Mouse (Mus musculus): ENCODE data around the gene Cenpv. TPM values are rescaled to one million over a fixed set of nuclear protein-coding genes. Genes with fewer than 3 reads are reported as not detected.
A peak's percentile ranks its signal among the peaks of the same experiment; 100 is the strongest.

Gene Cenpv
- polyA plus RNA-seq, 1 experiment = 46.7 TPM

GRCm38 (mm10) chr11:62574703-62575085 is 35.6 kb upstream of the Cenpv start:
- TF ChIP-seq POLR2A (IDR thresholded peaks at IDR 0.05; ENCODE audit: borderline replicate concordance, insufficient read depth, low read length) = no peak
- no peak for TF ChIP-seq CTCF (IDR thresholded peaks at IDR 0.05; ENCODE audit: borderline replicate concordance, insufficient read depth, low read depth, low read length)
- WGBS = 82% methylated on average over 4 of the region's 4 CpGs
- H3K27ac ChIP-seq (ENCODE audit: insufficient read depth, low read length) = no peak overlapping the region
- H3K4me1 ChIP-seq (ENCODE audit: control insufficient read depth, insufficient read depth, low read length) = no peaks in the 10 kb centered on the region
- H3K4me3 ChIP-seq (replicated peaks; ENCODE audit: insufficient read depth, low read depth, low read length) = no peak overlapping the region
- H3K27me3 ChIP-seq (ENCODE audit: control insufficient read depth, insufficient read depth, low read length) = no peaks in the 10 kb centered on the region
- no peak for DNase-seq

DNA sequence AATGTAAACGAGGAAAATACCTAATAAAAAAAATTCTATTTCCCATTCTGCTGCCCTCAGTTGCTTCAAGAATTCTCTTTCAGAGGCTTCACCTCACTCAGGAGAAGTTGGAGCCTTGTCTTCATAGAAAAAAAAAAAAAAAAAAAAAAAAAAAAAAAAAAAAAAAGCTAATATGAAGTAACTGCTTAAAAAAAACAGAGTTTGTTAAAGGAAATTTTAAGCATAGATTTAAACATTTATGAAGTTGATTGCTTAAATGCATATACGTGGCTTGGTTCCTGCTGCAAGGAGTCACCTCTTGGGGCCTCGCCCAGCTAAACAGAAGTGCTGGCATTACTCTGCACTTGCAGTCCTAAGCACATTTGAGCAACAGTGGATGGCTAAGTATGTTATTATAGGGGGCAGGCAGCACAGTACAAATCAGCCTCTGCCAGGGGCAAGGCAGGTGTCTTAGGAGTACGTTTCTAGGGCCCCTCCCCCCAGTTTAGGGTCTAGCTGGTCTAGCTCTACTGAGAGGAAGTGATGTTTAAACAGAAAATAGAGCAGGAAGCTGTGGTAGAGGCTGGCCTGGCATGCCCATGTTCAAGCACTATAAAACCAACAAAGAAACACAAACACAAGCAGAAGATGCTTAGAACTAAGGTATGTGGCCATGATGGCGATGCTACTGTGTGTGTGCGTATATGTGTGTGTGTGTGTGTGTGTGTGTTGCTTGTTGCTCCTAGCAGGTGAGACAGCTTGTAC is 35.1 kb upstream of the Cenpv start, which contains the start of gene Trpv2:
Gene Trpv2 (plus strand): TSS at position 528 of the 744 bp plus-strand sequence.
- WGBS = 84% methylated on average over 6 of the region's 6 CpGs

DNA sequence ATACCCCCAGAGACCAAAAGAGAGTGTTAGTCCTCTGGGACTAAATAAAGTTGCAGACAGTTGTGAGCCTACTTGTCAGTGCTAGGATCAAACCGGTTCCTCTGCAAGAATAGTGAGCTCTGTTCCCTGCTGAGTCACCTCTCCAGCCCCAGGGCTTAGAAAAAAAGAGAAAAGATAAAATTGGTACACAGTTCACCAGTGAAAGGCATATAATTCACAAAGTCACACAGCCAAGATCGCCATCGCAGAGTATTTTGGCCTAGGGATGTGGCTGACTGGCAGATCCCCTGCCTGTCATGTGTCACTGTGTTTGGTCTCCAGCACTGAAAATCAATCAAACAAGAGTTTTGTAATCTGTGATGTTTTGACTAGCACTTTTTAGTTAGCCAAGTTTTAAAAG is 29.2 kb upstream of the Cenpv start:
- no peak overlapping the region for H3K4me3 ChIP-seq (replicated peaks; ENCODE audit: insufficient read depth, low read depth, low read length)
- H3K27ac ChIP-seq (ENCODE audit: insufficient read depth, low read length) = no peak overlapping the region
- H3K4me1 ChIP-seq (ENCODE audit: control insufficient read depth, insufficient read depth, low read length) = no peaks in the 10 kb centered on the region
- TF ChIP-seq POLR2A (IDR thresholded peaks at IDR 0.05; ENCODE audit: borderline replicate concordance, insufficient read depth, low read length) (no peak), CTCF (IDR thresholded peaks at IDR 0.05; ENCODE audit: borderline replicate concordance, insufficient read depth, low read depth, low read length) (no peak)
- DNase-seq = no peak
- 71% methylated on average over 3 of the region's 3 CpGs for WGBS
- H3K27me3 ChIP-seq (ENCODE audit: control insufficient read depth, insufficient read depth, low read length) = no peaks in the 10 kb centered on the region; the same call in 1 of the 2 replicates

More for the DNA sequence above, 35.1 kb upstream of the Cenpv start, which contains the start of gene Trpv2:
- TF ChIP-seq POLR2A (IDR thresholded peaks at IDR 0.05; ENCODE audit: borderline replicate concordance, insufficient read depth, low read length) (no peak), CTCF (IDR thresholded peaks at IDR 0.05; ENCODE audit: borderline replicate concordance, insufficient read depth, low read depth, low read length) (no peak)
- Histone ChIP-seq H3K27ac (ENCODE audit: insufficient read depth, low read length) (no peak within 1 kb of the TSS), H3K27me3 (ENCODE audit: control insufficient read depth, insufficient read depth, low read length) (no peaks in the 10 kb centered on the region), H3K4me3 (replicated peaks; ENCODE audit: insufficient read depth, low read depth, low read length) (peak within 1 kb of the TSS; percentile 64), H3K4me1 (ENCODE audit: control insufficient read depth, insufficient read depth, low read length) (no peaks in the 10 kb centered on the region)
- DNase-seq = no peak

DNA sequence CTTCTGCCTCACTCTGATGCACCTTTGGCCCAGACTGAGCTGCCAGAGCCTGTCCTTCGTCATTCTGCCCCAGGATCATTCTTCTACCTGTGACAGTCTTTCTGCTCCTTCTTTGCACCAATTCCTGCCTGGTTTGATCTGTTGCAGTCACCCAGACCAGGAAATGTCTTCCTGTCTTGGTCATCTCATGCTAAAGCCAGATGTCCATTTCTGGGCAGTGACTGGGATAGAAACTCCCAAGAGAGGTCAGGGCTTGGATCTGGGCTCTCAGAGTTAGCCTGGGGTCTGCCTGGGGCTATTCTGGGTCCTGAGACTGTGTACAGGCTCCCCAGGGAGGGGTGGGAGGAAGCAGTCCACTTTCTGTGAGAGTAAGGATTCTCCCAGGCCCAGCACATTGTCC is 27.1 kb upstream of the Cenpv start:
- Histone ChIP-seq H3K4me1 (ENCODE audit: control insufficient read depth, insufficient read depth, low read length) (no peaks in the 10 kb centered on the region), H3K4me3 (replicated peaks; ENCODE audit: insufficient read depth, low read depth, low read length) (no peak overlapping the region), H3K27me3 (ENCODE audit: control insufficient read depth, insufficient read depth, low read length) (no peaks in the 10 kb centered on the region; the same call in 1 of the 2 replicates), H3K27ac (ENCODE audit: insufficient read depth, low read length) (no peak overlapping the region)
- WGBS = 65% methylated on average over 1 of the region's 1 CpGs
- TF ChIP-seq CTCF (IDR thresholded peaks at IDR 0.05; ENCODE audit: borderline replicate concordance, insufficient read depth, low read depth, low read length) = no peak
- TF ChIP-seq POLR2A (IDR thresholded peaks at IDR 0.05; ENCODE audit: borderline replicate concordance, insufficient read depth, low read length) = no peak
- no peak for DNase-seq

DNA sequence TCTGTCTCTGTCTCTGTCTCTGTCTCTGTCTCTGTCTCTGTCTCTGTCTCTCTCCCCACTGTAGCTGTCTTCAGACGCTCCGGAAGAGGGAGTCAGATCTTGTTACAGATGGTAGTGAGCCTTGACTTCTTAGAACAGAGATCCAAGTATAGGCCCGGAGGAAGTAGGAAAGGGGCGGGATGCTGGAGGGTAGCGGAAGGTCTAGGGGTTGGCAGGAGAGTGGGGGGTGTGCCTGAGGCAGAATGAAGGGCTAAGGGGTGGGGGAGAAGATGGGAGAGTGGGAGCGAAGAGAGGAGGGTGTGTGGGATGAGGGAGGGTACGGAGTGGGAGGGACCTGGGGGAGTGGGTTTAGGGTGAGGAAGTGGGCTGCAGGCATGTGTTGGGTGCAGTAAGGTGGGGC is 26.7 kb upstream of the Cenpv start:
- DNase-seq = no peak
- H3K4me1 ChIP-seq (ENCODE audit: control insufficient read depth, insufficient read depth, low read length) = no peaks in the 10 kb centered on the region
- no peak overlapping the region for H3K27ac ChIP-seq (ENCODE audit: insufficient read depth, low read length)
- WGBS = 66% methylated on average over 7 of the region's 7 CpGs
- no peaks in the 10 kb centered on the region; the same call in 1 of the 2 replicates for H3K27me3 ChIP-seq (ENCODE audit: control insufficient read depth, insufficient read depth, low read length)
- TF ChIP-seq CTCF (IDR thresholded peaks at IDR 0.05; ENCODE audit: borderline replicate concordance, insufficient read depth, low read depth, low read length) (no peak), POLR2A (IDR thresholded peaks at IDR 0.05; ENCODE audit: borderline replicate concordance, insufficient read depth, low read length) (no peak)
- no peak overlapping the region for H3K4me3 ChIP-seq (replicated peaks; ENCODE audit: insufficient read depth, low read depth, low read length)

DNA sequence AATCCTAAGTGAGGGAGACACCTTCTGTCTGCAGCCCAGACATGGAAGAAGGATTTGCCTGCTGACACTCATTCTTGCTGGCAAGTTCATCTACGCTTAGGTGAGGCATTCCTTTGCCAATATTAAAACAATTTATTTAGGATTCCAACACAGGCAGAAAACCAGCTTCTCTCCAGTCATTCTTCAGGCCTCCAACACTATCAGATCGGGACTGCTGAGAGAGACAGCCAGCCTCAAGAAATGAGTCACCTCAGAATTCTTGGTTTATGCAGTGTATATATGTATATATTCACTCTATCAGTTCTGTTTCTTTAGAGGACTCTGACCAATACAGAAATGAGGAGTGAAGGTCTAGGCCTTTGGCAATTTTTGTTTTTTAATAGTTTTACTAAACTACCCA is 24.5 kb upstream of the Cenpv start:
- no peak overlapping the region for H3K4me3 ChIP-seq (replicated peaks; ENCODE audit: insufficient read depth, low read depth, low read length)
- no peaks in the 10 kb centered on the region for H3K4me1 ChIP-seq (ENCODE audit: control insufficient read depth, insufficient read depth, low read length)
- TF ChIP-seq CTCF (IDR thresholded peaks at IDR 0.05; ENCODE audit: borderline replicate concordance, insufficient read depth, low read depth, low read length) = no peak
- no peak for TF ChIP-seq POLR2A (IDR thresholded peaks at IDR 0.05; ENCODE audit: borderline replicate concordance, insufficient read depth, low read length)
- 90% methylated on average over 2 of the region's 2 CpGs for WGBS
- H3K27me3 ChIP-seq (ENCODE audit: control insufficient read depth, insufficient read depth, low read length) = no peaks in the 10 kb centered on the region; the same call in 1 of the 2 replicates
- no peak overlapping the region for H3K27ac ChIP-seq (ENCODE audit: insufficient read depth, low read length)
- no peak for DNase-seq

DNA sequence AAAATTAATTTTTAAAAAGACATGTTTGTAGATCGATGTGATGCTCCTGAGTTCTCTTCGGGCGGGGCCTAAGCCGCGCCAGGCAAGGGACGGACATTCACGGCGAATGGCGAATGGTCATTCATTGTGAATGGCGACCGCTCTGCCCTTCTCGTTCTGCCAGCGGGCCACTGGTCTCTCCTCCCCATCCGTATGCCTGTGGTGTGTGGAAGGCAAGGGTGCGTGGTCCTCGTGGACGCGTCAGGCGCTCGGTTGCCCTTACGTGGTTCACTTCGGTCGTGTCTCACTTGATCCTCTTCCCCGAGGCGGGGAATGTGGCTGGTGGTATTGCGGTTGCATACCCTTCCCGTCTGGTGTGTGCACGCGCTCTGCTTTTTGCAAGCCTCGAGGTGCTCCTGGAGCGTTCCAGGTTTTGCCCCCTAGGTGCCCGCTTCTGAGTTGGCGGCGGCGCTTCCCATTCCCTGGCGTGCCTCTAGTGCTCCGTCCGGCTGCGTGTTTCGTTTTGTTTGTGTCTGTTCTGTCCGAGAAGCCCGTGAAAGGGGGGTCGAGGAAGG is 21.5 kb upstream of the Cenpv start:
- no peaks in the 10 kb centered on the region; the same call in 1 of the 2 replicates for H3K27me3 ChIP-seq (ENCODE audit: control insufficient read depth, insufficient read depth, low read length)
- no peak overlapping the region for H3K27ac ChIP-seq (ENCODE audit: insufficient read depth, low read length)
- H3K4me3 ChIP-seq (replicated peaks; ENCODE audit: insufficient read depth, low read depth, low read length) = peak overlapping the region; percentile 49
- 35% methylated on average over 43 of the region's 43 CpGs for WGBS
- DNase-seq = no peak
- TF ChIP-seq POLR2A (IDR thresholded peaks at IDR 0.05; ENCODE audit: borderline replicate concordance, insufficient read depth, low read length) (no peak), CTCF (IDR thresholded peaks at IDR 0.05; ENCODE audit: borderline replicate concordance, insufficient read depth, low read depth, low read length) (no peak)
- no peaks in the 10 kb centered on the region for H3K4me1 ChIP-seq (ENCODE audit: control insufficient read depth, insufficient read depth, low read length)

Data from cerebellum, adult 2 months (tissue).